Mouse (Mus musculus) right cerebral cortex, postnatal 4 days (tissue): ENCODE measurements around the gene Cnr1.

Experiments used
- DNase-seq: peaks from one replicate; pipeline ENCODE4 v3.0.0-alpha.2; 2022

The Cnr1 gene

DNA sequence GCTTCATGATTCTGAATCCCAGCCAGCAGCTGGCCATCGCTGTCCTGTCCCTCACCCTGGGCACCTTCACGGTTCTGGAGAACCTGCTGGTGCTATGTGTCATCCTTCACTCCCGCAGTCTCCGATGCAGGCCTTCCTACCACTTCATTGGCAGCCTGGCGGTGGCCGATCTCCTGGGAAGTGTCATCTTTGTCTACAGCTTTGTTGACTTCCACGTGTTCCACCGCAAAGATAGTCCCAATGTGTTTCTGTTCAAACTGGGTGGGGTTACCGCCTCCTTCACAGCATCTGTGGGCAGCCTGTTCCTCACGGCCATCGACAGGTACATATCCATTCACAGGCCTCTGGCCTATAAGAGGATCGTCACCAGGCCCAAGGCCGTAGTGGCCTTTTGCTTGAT lies 19.5 kb downstream of the Cnr1 start:
- no peak for DNase-seq

DNA sequence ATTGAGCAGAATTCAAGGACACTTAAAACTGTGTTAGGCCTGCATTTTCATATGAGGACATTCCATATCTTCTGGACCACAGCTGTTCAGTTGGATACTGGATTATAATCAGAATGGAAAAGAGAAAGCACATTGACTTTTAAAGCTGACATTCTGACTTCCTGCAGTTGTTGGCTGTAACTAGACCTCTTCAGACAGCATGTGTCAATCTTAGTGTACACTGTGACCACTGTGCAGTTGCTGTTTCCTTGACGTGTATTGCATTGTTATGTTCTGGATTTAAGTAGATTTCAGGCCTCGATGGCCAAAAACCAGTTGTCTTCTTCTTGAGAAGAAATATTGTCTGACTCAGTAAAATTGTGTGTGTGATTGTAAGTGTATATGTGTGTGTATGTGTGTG lies 21.3 kb downstream of the Cnr1 start:
- DNase-seq, result no peak

DNA sequence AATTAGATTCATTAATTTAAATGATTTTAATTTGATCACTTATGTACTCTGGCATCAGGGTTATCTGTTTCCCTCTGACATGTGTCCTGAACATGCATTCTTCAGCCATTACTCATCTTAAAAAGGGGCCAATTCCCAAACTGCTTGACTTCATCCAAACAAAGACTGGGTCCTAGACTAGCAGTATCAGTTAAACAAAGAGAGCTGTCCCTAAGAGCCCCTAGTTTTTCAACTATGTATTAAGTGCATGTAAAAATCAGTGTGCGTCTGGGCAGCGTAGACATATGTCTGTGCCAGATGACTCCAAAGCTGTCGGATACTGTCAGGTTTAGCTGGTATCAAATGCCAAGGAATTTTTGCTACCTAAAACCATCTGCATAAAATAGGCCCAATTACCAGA lies 23.2 kb downstream of the Cnr1 start:
- no peak for DNase-seq

DNA sequence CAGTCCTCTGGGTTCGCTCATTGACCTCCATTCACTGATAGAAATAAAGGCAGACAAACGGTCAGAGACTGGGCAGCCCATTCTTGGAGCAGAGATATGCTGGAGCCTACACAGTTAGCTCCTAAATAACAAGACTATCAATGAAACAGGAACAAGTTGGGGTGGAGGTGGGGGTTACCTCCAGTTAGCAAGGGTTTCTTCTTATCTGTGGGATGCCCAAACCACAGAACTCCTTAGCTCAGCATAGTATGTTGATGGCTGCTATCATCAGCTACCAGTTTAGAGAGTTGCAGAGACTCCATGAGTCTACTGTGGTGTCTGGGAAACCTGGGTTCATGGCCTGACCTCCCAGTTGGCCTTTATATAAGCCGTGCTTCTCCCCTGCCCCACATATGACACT lies 33.0 kb downstream of the Cnr1 start:
- no peak for DNase-seq

DNA sequence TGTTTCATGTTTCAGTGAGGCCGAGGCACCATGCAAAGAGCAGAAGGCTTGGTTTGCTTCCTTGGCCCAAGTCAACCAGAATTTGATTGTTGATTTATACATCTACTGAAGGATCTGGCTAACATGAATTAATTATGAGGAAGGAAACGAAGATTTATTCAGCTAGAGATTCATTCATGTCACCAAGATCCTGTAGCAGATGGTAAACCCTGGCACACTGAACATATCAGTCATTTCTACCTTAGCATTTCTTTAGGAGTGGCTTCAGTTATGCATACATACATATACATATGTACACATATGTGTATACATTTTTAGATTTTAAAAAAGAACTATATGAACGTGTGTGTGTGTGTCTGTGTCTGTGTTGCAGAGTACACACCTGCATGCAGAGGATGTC lies 34.1 kb downstream of the Cnr1 start:
- no peak for DNase-seq

DNA sequence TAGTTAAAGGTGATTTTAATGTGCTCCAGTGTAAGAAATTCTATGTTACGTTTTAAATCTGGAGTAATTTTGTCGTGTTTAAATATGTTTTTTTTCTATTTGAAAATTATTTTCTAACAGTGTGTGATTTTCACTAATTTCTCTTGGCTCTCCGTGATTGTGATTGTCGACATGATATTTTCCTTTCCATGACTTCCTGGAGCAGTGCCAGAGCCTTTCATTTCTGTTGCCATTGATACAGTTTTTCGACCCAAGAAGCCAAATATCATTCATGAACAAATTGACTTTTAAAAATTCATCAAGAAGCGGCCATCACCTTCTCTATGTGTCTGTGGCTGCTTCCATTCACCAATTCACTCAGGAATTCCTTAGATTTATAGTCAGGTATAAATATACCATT lies 35.4 kb downstream of the Cnr1 start:
- no peak for DNase-seq

DNA sequence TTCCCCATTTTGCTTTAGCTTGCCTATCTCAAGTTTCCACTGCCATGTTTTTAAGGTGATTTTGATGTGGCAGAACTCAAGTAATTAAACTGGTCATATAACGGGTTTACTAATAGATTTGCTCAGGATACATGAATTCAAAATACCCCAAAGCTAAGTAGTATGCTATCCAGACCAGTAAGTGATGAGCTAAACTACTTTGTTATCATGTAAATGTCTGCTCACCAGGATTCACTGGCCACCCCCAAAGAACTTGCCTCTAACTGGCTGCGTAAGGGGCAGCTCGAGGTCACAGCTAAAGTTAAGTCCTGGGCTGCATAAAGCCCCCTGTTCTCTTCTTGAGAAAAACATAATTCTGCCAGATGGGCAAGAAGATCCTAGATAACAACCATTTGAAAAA lies 46.3 kb downstream of the Cnr1 start:
- no peak for DNase-seq

DNA sequence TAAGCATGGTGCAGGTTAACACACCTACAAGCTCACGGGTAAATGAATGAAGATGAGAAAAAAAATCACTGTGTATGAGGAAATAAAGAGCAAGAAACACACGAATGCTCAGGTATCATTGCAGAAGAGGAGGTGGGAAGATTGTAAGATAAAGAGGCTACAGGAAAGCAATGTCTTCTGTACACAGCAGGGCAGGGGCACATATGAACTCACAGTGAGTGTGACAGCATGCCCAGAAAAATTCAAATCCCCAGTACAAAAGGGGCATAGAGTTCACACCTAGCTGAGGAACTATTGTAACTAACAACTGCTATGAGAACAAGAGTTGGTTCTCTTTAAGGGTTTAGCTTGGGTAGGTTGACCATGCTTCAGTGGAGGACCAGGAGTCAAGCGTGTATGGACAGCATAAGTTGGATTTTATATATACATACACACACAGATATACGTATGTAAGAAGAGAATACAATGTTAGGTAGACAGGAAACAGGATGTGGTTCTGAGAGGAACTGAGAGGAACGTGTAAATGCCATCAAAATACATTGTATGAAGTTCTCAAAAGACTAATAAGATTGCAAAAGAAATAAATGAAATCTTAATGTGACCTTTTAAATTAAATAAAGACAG lies 64.2 kb downstream of the Cnr1 start:
- no peak for DNase-seq

DNA sequence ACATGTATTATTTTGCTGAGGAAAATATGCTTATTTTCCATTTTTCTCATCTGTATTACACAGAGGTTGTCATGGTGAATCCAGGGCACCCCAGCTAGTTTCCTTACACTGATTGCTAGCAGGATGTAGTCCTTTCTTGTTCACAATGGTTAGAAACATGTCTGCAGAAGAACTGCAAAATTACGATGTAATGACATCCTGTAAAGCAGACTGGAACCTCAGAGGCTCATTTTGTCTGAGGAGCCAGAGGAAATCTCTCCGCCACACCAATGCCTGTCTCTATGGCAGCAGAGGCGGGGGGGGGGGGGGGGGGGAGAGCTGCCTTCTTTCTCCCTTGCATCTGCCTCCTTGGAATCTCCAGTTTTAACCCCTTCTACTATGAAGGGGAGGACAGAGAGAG lies 68.3 kb downstream of the Cnr1 start:
- DNase-seq, result no peak

DNA sequence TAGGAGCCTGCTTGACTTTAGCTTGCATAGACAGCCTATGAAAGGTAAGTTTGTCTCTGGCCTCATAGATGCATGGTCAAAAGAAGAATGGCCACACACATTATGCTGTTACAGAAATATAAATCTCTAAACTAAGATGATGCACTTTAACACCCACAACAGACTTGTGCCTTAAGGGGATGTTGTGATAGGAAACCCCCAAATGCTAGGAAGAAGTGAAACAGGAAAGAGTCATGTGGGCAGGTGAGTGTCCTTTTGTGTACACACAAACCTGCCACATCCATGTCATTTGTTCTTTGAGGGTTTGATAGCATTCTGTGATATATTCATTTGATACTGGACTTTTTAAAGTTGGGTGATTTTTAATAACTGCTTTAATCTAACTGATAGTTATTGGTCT lies 72.0 kb downstream of the Cnr1 start:
- no peak for DNase-seq
